Mouse (Mus musculus) spleen, embryonic (tissue): ENCODE results near the gene Rsph3b.

Source experiments
- CTCF ChIA-PET: fragments of 350-600 bp; sonication (Branson Sonifier 250); formaldehyde crosslinking; loops from one replicate; lab custom pipeline; 2022; lab: Charles Lee

Rsph3b gene

GRCm38 (mm10) chr17:6864869-6865268, 83.6 kb downstream of the Rsph3b start:
- CTCF ChIA-PET = interaction anchor here (1.0 kb wide), 1 partner anchor 116 kb away, joined by 3 read pairs; no protein-coding TSS in a partner anchor

DNA sequence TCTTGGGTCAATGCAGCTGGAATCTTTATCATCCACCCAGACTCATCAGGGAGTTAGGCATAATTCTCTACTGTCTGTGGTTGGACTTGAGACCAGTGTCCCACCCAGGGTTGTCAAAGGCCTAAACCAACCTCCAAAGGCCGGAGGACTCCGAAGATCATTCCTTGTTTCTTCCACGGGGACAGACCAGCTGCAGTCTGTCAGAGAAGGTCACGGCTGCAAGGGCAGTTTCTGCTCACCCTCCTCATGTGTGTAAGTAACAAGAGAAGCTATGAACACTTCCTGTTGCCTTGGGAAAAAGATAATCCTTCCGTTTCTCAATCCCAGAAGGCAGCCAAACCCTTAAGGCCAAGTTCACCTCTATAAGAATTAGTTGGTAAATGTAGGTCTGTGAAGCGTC, 85.0 kb downstream of the Rsph3b start:
- CTCF ChIA-PET = interaction anchor here (0.6 to 1.0 kb wide), 2 partner anchors 24 to 115 kb away, joined by 3 to 6 read pairs; no protein-coding TSS in a partner anchor

DNA sequence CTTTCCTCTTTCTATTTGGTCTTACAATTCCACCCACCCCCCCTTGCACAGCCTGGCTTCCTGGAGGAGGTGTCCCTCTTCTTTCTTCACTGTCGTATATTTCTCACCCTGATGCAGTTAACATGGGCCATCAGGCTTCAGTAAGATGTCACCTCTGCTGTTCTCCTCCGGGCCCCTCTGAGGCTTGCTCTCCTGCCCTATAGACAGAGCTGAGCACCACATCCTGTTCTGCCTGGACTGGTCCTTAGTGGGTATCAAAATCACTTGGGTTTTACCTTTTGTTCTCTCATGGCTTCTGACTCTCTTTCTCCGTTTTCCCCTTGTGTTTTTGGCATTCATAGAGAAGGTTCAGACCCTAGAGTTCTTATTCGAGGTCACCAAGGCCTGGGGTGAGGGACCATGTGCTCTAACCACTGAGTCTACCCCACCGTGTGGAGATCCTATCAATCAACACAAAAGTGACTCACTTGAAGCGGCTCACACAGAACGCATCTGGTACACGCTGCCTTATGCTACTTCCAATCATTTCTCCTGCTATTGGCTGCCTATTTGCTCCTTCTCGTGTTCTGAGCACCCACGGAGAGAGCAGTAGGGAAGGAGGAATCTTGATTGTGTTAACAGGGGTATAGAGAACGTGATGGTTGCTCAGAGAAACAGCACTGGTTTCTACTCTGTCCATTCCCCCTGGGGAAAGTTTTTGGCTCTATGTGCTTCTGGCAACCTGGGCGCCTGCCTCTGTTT, 86.3 kb downstream of the Rsph3b start:
- CTCF ChIA-PET = no interaction called here

- CTCF ChIA-PET = interaction anchor here (1.2 kb wide), 1 partner anchor 89 kb away, joined by 3 read pairs; no protein-coding TSS in a partner anchor
Measured at GRCm38 (mm10) chr17:6861181-6862039, 87.1 kb downstream of the Rsph3b start.

DNA sequence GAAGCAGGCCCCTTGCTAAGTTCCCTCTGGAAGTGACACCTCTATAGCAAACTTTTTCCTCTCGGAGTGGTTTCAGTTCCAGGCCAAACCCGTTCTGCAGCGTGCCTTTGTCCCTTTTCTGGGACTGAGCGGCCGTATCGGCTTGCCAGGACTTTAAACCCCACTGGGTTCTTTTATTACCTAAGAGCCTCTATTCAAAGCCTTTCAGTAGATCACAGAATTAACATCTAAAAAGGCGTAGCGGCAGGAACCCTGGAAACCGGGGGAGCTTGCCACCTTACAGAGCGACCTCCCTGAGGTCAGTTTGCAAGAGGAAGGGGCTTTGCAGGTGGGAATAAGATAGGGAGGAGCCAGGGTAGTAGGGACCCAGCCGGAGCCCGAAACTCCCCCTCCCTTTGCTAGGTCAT, 88.0 kb downstream of the Rsph3b start:
- CTCF ChIA-PET = interaction anchor here (1.2 kb wide), 1 partner anchor 88 kb away, joined by 3 read pairs; no protein-coding TSS in a partner anchor

DNA sequence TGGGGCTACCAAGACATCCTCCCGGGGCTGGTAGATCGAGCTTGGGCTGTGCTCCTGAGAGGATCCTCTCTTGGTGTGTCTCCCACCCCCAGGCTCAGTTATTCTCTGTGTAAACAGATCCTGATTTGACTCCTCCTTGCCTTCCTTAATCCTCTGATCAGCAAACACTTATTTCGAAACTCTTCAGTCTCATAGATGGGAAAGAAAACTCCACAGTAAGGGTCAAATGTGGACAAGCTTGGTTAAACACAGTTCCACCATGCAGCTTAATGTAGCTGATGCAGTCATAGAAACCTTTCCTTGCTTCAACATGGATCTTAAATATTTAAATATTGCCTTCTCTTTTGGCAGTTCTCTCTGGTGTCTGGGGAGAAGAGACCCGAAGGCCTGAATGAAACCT, 88.4 kb downstream of the Rsph3b start:
- CTCF ChIA-PET = no interaction called here
